Mouse (Mus musculus): ENCODE data around the gene Efcab11. TPM values are rescaled to one million over a fixed set of nuclear protein-coding genes. Genes with fewer than 3 reads are reported as not detected.

Efcab11 gene
- polyA plus RNA-seq, 1 experiment from 2014 or later, result 24.9 TPM

DNA sequence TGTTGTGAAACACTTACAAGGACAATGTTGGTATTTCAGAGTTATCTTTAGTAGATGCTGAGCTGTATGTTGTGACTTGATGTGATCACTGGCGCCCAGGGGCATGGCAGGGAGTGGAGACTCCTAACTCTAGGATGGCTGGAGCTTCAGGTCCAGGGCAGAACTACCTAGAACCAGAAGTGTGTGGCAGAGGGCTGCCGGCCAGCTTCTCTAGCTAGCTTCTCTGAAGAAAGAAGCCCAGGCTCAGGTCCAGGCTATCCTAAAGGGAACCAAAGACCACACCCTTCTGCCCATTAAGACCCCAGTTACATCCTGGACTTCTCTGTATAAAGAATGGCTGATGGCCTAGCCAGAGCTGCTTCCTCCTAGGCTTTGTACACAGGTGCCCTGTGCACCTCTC is 166.1 kb downstream of the Efcab11 start:
- 83% methylated on average over 2 of the region's 2 CpGs for WGBS

DNA sequence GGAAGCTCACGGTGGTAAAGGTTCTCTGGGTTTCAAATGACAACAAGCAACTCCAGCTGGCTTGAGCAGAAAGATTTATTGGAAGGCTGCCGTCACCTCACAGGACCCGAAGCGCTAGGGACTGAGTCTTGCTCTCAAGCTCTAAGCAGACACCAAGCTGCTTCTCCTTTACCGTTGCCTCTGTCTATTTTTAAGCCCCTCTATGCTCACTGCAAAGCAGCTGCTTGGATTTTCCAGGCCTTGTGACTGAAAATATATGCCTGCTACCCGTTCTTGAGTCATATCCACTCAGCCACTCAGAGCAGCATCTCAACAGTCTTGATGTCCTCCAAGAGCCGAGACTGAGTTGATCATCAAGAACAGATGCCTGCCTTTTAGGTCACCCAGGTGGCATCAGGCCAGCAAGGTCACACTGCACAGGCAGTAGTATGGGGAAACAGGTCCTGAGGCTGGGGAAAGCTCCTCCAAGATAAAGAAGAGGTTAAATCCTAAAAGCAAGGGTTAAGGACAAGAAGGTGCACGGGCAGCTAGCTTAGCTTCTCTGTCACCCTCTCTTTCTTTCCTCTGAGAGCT is 168.1 kb downstream of the Efcab11 start:
- Histone ChIP-seq H3K27ac (no peak overlapping the region), H3K27me3 (ENCODE audit: poor library complexity, severe bottlenecking) (no peaks in the 10 kb centered on the region), H3K4me1 (peaks cover 25% of the 10 kb centered on the region), H3K4me3 (no peak overlapping the region), H3K9me3 (no peaks in the 10 kb centered on the region), H3K36me3 (replicated peaks) (0 out of 2 replicates have a peak, but pooled peaks cover 2% of the 10 kb centered on the region)
- 81% methylated on average over 8 of the region's 8 CpGs for WGBS
- DNase-seq (ENCODE audit: extremely low spot score, low spot score), result no peak

More for the DNA sequence above, 166.1 kb downstream of the Efcab11 start:
- H3K27me3 ChIP-seq (ENCODE audit: poor library complexity, severe bottlenecking), result no peaks in the 10 kb centered on the region
- H3K4me1 ChIP-seq, result peaks cover 23% of the 10 kb centered on the region
- no peak for DNase-seq (ENCODE audit: extremely low spot score, low spot score)
- no peak overlapping the region for H3K4me3 ChIP-seq
- no peak overlapping the region for H3K27ac ChIP-seq
- H3K36me3 ChIP-seq (replicated peaks), result 0 out of 2 replicates have a peak, but pooled peaks cover 2% of the 10 kb centered on the region
- no peaks in the 10 kb centered on the region for H3K9me3 ChIP-seq

DNA sequence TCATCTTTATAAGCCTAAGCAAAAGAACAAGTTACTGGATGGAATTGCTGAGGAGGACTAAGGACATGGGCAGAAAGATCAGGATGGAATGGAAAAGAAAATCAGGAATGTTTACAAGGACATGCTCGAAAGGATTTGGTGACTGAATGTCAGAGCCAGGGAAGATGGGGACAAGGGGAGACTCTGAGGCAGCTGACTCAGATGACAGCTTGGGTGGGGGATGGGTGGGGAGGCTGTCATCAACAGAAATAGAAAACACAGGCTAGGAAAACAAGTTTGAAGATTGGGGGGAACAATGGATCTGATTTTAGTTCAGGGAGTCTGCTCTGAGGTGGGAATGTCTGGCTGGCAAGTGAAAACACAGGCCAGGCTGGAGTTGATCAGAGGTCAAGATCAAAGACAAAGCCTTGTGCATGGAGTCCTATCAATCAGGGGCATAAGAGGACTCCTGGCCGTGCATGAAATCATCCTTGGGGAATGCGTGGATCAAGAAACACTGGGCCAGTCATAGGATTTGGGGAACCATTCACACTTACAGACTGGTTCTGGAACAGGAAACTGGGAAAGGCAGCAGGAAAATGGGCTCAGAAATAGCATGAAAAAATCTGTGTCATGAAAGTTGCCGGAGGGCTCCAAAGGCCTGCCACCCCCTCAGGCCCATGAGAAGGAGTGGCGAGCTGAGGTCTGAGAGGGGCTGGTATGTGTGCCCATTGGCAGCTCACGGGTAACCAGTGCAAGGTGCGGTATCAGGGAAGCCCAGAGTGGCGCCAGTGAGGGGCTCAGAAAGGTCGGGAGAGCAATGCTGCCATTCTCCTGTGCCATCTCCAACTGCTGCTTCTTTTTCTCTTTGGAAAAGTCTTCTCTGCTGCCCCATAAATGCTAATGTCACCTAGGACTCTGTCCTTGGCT is 168.9 kb downstream of the Efcab11 start:
- Histone ChIP-seq H3K9me3 (no peaks in the 10 kb centered on the region), H3K4me3 (no peak overlapping the region), H3K27me3 (ENCODE audit: poor library complexity, severe bottlenecking) (no peaks in the 10 kb centered on the region), H3K27ac (no peak overlapping the region), H3K4me1 (peaks cover 25% of the 10 kb centered on the region), H3K36me3 (replicated peaks) (0 out of 2 replicates have a peak, but pooled peaks cover 2% of the 10 kb centered on the region)
- 74% methylated on average over 9 of the region's 9 CpGs for WGBS
- no peak for DNase-seq (ENCODE audit: extremely low spot score, low spot score)

DNA sequence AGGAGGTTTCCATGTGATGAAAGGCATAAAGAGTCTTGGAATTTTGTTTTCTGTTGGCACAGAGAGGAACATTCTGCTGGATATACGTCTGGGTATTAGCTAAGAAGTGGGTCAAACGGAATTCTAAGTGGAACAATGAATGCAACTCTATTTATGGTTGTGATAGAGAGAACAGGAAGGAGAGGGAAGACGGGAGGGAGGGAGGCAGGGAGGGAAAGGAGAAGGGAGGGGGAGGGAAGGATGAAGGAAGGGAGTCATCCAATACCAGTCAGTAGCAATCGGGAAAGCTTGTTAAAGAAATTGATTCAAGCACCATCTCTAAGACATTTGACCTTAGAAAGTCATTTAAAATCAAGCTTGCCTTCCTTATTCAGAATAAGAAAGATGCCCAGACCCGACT is 172.0 kb downstream of the Efcab11 start:
- H3K36me3 ChIP-seq (replicated peaks), result no peaks in the 10 kb centered on the region
- no peaks in the 10 kb centered on the region for H3K9me3 ChIP-seq
- H3K27ac ChIP-seq, result no peak overlapping the region
- 60% methylated on average over 5 of the region's 5 CpGs for WGBS
- peaks cover 25% of the 10 kb centered on the region for H3K4me1 ChIP-seq
- no peak for DNase-seq (ENCODE audit: extremely low spot score, low spot score)
- H3K4me3 ChIP-seq, result no peak overlapping the region
- no peaks in the 10 kb centered on the region for H3K27me3 ChIP-seq (ENCODE audit: poor library complexity, severe bottlenecking)

DNA sequence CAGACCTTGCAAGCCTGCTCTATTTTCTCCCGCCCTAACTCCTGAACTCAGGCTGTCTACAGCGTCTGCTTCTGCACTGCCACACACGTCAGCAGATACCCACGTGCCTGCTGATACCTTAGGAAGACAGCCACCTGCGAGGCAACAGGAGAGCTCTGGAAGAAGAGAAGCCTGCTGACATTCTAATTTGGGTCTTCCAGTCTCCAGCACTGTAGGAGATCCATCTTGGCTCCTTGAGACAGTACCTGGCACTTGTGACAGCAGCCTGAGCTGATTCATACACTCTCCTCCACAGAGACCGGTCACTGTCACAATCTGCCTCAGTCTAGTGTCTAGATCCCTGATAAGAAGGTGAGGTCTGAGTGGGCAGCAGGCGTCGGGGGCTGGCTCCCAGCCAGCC is 182.0 kb downstream of the Efcab11 start:
- Histone ChIP-seq H3K27me3 (ENCODE audit: poor library complexity, severe bottlenecking) (no peaks in the 10 kb centered on the region), H3K36me3 (replicated peaks) (no peaks in the 10 kb centered on the region), H3K27ac (no peak overlapping the region), H3K4me1 (peaks cover 5% of the 10 kb centered on the region; the same call in 1 of the 2 replicates), H3K9me3 (no peaks in the 10 kb centered on the region), H3K4me3 (no peak overlapping the region)
- WGBS, result 91% methylated on average over 8 of the region's 8 CpGs
- DNase-seq (ENCODE audit: extremely low spot score, low spot score), result no peak

DNA sequence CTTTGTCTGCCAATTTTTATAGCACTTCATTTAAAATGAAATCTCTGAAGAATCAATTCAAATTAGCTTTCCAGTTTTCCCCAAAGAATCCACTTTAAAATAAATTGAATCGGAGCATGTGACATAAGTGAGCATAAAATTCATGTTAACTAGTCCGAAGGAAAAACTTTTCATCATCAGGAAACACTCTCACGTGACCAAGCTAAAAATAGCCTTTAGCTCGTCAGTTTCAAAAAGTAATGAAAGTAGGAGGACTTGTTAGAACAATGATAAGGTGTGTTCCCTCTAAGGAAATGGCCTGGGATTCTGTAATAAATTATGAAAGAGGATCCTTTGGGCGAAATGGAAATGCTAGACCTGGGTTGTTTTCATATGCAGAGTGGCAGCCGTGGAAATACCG is 183.9 kb downstream of the Efcab11 start:
- Histone ChIP-seq H3K4me1 (peaks cover 5% of the 10 kb centered on the region; the same call in 1 of the 2 replicates), H3K27ac (no peak overlapping the region), H3K27me3 (ENCODE audit: poor library complexity, severe bottlenecking) (no peaks in the 10 kb centered on the region), H3K4me3 (no peak overlapping the region), H3K9me3 (no peaks in the 10 kb centered on the region), H3K36me3 (replicated peaks) (no peaks in the 10 kb centered on the region)
- WGBS, result 86% methylated on average over 7 of the region's 7 CpGs
- no peak for DNase-seq (ENCODE audit: extremely low spot score, low spot score)

DNA sequence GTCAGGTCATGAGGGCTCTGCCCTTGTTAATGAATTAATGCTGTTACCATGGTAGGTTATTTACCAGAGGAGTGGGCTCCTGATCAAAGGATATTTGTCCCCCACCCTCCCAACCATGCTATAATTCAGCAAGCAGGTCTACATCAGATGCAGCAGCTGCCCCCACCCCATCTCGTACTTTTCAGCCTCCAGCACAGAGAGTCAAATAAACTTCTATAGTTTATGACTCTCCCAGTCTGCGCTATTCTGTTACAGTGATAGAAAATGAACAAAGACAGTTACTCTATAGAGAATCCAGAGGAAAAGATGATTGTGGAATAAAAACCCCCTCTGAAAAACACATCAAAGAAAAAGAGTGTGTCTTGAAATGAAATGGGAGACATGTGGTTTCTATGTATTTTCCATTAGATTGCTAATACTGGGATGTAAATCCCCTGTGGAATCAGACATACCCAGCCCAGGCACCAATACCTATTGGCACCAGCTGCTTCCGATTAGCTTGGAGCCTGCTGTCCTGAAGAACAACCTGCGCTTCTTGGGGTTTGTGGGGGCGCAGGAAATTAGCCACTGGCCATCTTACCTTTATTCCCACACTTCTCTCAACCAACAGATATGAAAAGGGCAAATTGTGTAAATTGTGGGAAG is 184.7 kb downstream of the Efcab11 start:
- Histone ChIP-seq H3K4me1 (peaks cover 5% of the 10 kb centered on the region; the same call in 1 of the 2 replicates), H3K4me3 (no peak overlapping the region), H3K9me3 (no peaks in the 10 kb centered on the region), H3K27ac (no peak overlapping the region), H3K36me3 (replicated peaks) (no peaks in the 10 kb centered on the region), H3K27me3 (ENCODE audit: poor library complexity, severe bottlenecking) (no peaks in the 10 kb centered on the region)
- WGBS, result 83% methylated on average over 5 of the region's 5 CpGs
- DNase-seq (ENCODE audit: extremely low spot score, low spot score), result no peak

DNA sequence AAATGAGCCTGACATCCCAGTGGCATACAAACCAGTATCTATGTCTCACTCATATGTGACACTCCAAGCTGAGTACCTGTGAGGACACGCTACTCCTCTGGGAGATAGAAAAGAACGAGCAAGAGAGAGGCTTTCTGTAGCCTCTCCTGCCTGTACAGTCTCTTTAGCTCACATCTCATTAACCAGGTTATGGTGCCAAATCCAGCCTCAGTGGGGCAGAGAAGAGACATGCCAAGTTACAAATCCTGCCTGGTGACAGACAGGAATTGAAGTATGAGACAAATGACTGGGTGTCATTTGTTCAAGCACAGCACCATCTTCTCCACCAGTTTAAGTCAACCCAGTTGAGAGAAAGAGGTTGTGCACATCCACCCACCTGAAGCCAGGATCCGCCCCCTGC is 190.2 kb downstream of the Efcab11 start:
- no peaks in the 10 kb centered on the region for H3K9me3 ChIP-seq

DNA sequence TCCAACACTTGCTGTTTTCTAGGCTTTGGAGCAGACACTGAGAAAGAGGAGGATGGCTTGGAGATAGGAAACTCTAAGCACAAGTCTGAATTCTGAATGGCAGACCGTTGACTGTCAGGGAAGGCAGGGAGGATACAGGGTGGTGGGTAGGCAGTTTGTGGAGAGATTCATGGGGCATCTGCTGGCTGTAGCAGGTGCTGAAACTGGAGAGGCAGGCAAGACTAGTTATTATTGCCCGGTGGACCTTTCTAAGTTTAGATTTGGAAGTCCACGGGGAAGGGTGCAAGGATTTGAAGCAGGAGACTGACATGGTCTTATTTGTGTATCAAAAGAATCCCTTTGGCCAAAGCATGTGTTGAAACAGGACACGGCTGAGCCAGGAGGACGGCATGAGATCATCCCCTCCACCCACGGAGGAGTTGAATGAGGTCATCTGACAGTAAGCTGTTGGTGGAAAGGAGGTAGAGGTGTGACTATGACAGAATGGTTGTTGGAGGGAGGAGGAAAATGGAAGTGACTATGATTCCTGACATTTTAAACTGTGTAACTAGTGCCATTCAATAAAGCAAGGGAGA is 197.7 kb downstream of the Efcab11 start:
- no peaks in the 10 kb centered on the region for H3K9me3 ChIP-seq
- H3K27ac ChIP-seq, result no peak overlapping the region
- no peak for DNase-seq (ENCODE audit: extremely low spot score, low spot score)
- H3K4me3 ChIP-seq, result no peak overlapping the region
- no peaks in the 10 kb centered on the region for H3K36me3 ChIP-seq (replicated peaks)
- no peaks in the 10 kb centered on the region for H3K27me3 ChIP-seq (ENCODE audit: poor library complexity, severe bottlenecking)
- H3K4me1 ChIP-seq, result peaks cover 4% of the 10 kb centered on the region; the same call in 1 of the 2 replicates
- 83% methylated on average over 6 of the region's 6 CpGs for WGBS

More for the DNA sequence above, 190.2 kb downstream of the Efcab11 start:
- Histone ChIP-seq H3K4me1 (peaks cover 2% of the 10 kb centered on the region; the same call in 1 of the 2 replicates), H3K36me3 (replicated peaks) (no peaks in the 10 kb centered on the region), H3K27me3 (ENCODE audit: poor library complexity, severe bottlenecking) (no peaks in the 10 kb centered on the region), H3K27ac (no peak overlapping the region), H3K4me3 (no peak overlapping the region)
- no peak for DNase-seq (ENCODE audit: extremely low spot score, low spot score)
- 97% methylated on average over 3 of the region's 3 CpGs for WGBS

DNA sequence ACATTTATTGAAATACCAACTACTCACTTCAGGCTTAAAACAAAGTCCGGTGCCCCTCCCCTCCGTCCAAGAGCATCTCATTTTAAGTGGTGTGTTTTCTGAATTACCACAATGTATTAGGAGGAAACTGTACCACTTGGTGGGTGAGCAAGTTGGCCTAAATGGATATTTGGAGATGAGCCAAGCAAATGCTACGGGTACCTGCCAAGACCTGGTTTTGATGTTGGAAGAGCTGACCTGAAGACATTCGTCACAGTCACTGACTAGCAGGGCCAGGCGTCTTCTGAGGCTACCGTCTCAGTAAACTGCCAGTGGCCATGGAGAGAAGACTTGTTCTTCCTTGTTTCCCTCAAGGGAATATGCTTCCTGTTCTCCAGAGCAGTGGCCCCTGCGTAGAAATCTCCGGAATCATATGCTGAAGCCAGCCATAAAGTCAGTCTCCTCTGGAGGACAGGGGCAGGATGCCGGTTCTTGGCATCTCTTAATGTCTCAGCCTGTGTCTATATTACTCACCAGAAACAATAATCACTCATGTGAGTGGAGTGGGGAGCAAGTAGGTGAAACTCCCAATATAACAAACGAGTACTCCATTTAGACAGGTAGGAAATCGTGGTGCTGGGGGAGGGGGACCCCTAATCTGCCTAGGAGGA is 198.7 kb downstream of the Efcab11 start:
- WGBS, result 87% methylated on average over 11 of the region's 11 CpGs
- DNase-seq (ENCODE audit: extremely low spot score, low spot score), result no peak

DNA sequence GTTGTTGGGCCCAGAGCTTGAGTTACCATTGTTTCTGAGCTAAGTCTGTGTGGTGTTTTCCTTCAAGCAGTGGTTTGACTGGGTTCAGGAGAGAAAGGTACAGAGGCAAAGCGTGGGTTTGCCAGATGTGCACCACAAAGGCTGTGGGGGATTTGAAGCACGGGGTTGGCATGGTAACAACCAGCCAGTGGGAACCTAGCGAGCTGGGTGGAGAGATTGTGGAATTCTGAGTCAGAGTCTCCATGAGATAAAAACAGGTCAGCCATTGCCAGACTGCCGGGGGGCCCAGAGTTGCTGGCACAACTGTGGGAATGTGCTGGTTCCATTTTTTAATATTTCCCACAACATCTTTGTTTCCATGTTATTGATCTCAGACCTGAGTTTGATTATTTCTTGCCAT is 202.6 kb downstream of the Efcab11 start:
- H3K36me3 ChIP-seq (replicated peaks), result no peaks in the 10 kb centered on the region
- no peak overlapping the region for H3K27ac ChIP-seq
- DNase-seq (ENCODE audit: extremely low spot score, low spot score), result no peak
- peaks cover 4% of the 10 kb centered on the region; the same call in 1 of the 2 replicates for H3K4me1 ChIP-seq
- H3K4me3 ChIP-seq, result no peak overlapping the region
- 37% methylated on average over 4 of the region's 4 CpGs for WGBS
- no peaks in the 10 kb centered on the region for H3K9me3 ChIP-seq
- no peaks in the 10 kb centered on the region for H3K27me3 ChIP-seq (ENCODE audit: poor library complexity, severe bottlenecking)

More for the DNA sequence above, 198.7 kb downstream of the Efcab11 start:
- peaks cover 4% of the 10 kb centered on the region; the same call in 1 of the 2 replicates for H3K4me1 ChIP-seq
- H3K27me3 ChIP-seq (ENCODE audit: poor library complexity, severe bottlenecking), result no peaks in the 10 kb centered on the region
- H3K4me3 ChIP-seq, result no peak overlapping the region
- H3K36me3 ChIP-seq (replicated peaks), result no peaks in the 10 kb centered on the region
- H3K27ac ChIP-seq, result no peak overlapping the region
- H3K9me3 ChIP-seq, result no peaks in the 10 kb centered on the region

DNA sequence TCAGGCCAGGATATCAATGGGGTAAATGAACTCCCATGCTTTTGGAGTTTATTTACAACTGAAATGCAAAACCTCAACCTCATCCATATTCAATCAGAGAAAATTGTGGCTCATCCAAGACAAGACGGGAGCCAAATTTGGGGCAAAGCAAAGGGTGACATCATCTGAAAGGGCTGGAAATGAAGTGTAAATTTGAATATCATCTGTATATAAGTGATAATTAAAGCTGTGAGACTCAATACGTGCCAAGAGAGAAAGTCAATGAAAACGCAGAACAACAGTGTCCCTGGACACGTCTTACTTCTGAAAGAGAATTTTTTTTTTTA is 212.4 kb downstream of the Efcab11 start:
- WGBS, result 88% methylated on average over 4 of the region's 4 CpGs
- Histone ChIP-seq H3K27me3 (ENCODE audit: poor library complexity, severe bottlenecking) (no peaks in the 10 kb centered on the region), H3K4me1 (peaks cover 13% of the 10 kb centered on the region), H3K36me3 (replicated peaks) (no peaks in the 10 kb centered on the region), H3K9me3 (no peaks in the 10 kb centered on the region), H3K27ac (no peak overlapping the region), H3K4me3 (no peak overlapping the region)
- no peak for DNase-seq (ENCODE audit: extremely low spot score, low spot score)
